Mouse (Mus musculus): ENCODE results near the gene Tsc22d3.

DNA sequence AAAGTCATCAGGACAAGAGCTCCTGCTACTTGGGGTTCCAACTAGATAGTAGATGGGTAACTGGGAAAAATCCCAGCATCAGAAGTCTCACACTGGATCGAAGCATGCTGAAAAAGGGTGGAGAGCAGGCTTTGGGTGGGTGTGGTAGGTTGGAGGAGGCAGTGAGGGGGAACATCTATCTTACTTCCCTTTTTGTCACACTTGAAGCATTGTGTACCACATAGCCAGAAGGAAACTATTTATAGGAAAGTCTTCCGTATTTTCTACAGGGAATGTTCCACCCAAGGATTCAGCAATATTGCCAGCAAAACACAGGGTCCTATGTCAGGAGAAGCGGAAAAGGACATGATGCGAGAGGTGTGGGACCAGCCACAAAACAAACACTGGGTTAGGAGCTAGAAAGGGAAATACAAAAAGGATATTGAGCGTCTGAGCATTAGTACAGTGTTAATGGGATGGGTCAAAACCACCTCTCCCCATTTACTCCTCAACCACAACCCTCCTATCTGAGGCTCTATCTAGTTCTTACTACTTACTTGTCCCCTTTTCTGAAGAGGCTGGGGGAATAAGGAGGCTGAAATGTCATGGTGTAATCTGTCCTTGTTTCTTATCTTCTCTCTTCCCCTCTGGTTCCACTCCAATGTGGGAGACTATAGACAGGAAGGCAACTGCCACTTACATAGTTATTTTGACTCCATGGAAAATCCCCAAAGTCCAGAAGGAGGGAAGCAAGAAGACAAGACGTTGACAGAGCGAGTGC, 52.6 kb downstream of the Tsc22d3 start:
- TF ChIP-seq EP300 (IDR thresholded peaks at IDR 0.05; ENCODE audit: low read depth) (no peak), CTCF (IDR thresholded peaks at IDR 0.05; ENCODE audit: low read depth) (no peak)

Measured in liver, postnatal 0 days (tissue).